Mouse (Mus musculus) layer of hippocampus, postnatal 14 days (tissue): Measurements from ENCODE around the gene Trmt5. TPM values are rescaled to one million over a fixed set of nuclear protein-coding genes. Genes with fewer than 3 reads are reported as not detected.
A peak's percentile ranks its signal among the peaks of the same experiment; 100 is the strongest.

Source experiments
- DNase-seq, 2 experiments: peaks; one replicate each; pipeline ENCODE4 v3.0.0; 2021 to 2022; ENCODE audit warnings: low spot score in 2 of 2, mixed read lengths in 1 of 2
- total RNA-seq, 2 experiments: library from RNA; stranded (reverse); gene quantifications; 2 replicates each; pipeline ENCODE4 v1.2.3; 2021

Trmt5 gene
- total RNA-seq, 2 experiments from 2014 or later: 9.5 to 10.7 TPM

DNA sequence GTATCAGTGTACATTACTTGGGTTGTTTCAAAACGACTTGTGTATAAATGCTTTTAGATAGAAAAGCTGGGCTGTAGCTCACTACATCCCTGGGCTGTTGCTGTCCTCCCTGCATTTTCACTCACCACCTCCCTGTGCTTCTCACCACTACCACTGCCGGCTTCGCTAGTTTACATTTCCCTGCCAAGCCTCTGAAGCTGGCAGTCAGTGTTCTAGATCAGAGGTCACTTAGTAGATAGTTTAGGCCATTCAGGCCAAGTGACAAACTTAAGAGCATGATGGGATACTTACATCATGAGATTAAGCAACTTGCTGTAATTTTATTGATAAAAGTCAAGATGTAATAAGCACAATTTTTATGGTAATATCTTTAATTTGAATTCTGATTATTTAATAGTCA lies 11.6 kb downstream of the Trmt5 start:
- DNase-seq: no peak

DNA sequence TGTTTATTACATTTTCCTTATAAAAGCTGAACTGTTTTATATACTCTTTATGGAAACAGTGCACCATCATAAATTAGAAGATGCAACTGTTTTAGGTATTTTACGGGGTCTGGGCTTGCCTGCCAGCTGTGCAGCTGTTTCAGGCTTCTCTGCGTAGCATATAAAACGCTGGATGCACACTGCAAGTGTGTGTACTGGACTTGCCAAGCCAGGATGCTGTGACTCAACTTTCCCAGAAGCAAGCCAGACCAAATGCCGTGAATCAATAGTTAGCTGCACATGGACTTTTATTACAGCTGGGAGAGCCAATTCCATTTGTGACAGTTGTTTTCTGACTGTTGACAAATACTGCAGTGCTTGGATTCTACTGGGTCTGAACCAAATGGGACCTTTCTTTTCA lies 16.6 kb downstream of the Trmt5 start:
- DNase-seq: no peak

GRCm38 (mm10) chr12:73269531-73269930 lies 17.0 kb downstream of the Trmt5 start:
- no peak for DNase-seq

DNA sequence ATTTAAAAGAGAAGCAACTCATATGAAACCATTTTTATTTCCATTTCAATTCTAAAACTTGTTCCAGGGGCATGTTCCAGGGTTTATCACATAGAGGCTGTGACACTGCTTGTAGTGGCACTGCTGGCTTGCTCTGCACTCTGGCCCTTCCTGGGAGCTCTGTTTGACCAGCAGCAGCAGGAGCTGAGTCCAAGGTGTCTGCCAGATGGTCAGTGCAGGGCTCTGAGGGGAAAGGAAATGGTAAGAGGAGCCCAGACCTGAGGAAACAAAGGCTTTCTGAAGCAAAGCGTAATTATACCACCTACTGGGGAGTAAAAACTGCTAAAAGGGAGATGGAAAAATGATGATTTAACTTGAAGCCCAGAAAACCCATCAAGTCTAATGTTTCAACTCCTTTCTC lies 18.0 kb downstream of the Trmt5 start:
- DNase-seq: no peak

DNA sequence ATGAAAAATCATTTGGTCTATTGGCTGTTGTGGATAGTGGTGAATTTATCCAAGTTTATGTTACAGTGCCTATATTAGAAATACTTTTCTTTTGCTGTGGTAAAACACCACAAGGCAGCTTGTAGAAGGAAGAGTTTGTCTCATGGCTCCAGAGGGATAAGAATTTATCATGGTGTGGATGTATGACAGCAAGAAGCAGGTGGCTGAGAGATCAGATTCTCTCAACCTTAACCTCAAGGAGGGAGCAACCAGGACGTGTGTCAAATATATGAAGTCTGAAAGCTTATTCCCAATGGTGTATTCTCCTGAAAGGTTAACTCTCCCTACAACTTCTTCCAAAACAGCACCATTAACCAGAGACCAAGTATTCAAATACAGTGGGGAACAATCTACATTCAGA lies 19.9 kb downstream of the Trmt5 start:
- no peak for DNase-seq

DNA sequence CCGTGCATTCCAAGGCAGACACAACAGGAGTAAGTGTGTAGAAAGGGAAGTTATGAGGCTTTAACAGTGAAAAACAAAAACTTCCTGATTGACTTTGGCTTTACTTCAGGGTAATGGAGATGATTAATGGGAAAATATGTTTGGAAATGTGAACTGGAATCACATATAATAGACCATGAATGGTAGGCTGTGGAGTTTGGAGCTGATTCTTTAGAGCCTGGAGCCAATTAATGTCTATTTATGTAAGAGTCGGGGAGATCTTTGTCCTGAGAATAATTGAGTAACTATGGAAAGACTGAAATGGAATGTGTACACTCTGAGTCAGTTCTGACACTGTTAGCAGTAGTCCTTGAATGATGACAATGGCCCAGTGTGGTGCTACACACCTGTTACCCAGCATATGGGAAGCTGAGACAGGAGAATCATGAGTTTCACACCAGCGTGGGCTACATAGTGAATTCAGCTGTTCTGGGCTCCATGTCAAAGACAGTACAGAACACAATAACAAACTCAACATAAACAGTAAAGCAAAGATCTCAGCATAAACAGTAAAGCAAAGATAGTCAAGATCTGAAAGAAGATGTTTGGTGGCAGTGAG lies 21.0 kb downstream of the Trmt5 start:
- no peak for DNase-seq

- no peak for DNase-seq
Observed at GRCm38 (mm10) chr12:73260339-73260738, 26.2 kb downstream of the Trmt5 start.

DNA sequence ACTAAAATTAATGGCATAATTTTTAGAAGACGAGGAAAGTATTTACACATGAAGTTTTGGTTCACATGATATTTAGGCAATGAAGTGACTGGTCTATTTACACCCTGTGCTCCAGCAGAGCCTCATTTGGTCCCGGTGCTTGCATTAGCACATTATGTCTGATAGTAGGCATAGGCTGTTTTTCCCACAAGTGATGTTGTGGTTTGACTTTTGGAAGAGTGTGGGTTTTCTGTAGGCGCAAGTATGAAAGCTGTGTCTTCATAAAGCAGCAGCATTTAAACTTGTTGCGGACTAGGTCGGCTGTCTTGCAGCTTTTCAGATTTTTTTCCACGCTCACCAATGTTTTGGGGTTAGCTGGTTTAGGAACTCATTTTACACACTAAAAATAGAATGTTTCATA lies 27.2 kb downstream of the Trmt5 start:
- DNase-seq: no peak

DNA sequence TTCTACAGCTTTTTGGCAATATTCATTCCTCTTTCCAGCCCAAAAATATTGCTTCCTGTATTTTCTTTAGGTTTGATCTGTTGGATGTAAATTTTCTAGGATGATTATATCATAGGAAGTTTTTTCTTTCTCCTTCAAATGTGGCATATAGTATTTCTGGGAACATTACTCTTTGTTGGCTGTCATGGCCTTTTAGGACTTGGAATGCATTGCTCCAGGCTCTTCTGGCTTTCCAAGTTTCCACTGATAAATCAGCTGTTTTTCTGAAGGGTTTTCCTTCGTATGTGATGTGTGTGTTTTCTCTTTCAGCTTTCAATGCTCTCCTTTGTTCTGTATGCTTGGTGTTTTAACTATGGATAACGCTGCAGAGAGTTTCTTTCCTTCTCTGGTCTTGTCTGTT lies 31.5 kb downstream of the Trmt5 start:
- DNase-seq: no peak

DNA sequence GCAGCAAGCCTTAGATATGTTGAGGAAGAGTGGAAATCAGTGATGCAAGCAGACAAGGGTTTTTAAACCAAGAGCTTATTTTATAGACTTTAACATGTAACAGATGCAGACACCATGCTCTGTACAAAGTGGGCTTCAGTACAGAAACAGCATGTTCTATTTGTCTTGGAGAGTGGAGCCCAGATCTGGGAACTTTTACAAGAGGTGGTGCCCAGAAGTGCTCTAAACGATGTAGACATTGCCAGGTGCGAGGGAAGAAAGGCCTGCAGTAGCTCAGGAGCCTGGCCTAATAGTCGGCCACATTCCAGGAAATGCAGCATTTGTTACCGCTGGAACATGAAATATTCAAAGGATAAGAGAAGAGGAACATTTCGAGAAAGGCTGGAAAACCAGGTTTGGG lies 40.8 kb downstream of the Trmt5 start:
- no peak for DNase-seq

GRCm38 (mm10) chr12:73241960-73242359 lies 44.5 kb downstream of the Trmt5 start:
- peak; percentile 34 to 62 for DNase-seq

- no peak for DNase-seq
Observed at GRCm38 (mm10) chr12:73232586-73232985, 53.9 kb downstream of the Trmt5 start.

DNA sequence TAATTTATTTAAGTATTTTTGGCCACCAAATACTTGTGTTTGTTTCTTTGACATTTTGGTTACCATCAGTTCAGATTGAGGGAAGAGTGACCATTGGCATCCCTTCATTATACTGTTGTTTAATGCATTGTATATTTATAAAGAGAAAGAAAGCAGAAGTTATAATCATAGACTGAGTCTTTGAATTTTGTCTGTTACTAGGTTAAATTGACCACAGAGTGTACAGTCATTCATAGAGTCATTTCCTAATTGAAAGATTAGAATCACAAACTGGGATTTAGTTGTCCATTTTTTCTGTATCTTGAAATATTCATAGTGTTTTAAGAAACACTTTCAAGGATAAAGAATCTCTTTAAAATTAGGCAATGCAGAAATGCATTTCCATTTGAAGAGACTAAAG lies 55.0 kb downstream of the Trmt5 start:
- DNase-seq: no peak

GRCm38 (mm10) chr12:73230196-73230595 lies 56.3 kb downstream of the Trmt5 start:
- DNase-seq: no peak

Other genes with a start within 250 kb of the Trmt5 start
- under 1 TPM; 0.12 to 0.25 TPM for gene Six1, start 232.8 kb downstream of the Trmt5 start, total RNA-seq
- gene Six4, start 173.3 kb downstream of the Trmt5 start, total RNA-seq: under 1 TPM; 0.69 to 0.74 TPM
- gene Mnat1, start 163.0 kb downstream of the Trmt5 start, total RNA-seq: 10 to 100 TPM; 18.4 to 20.7 TPM
- gene Slc38a6, start 69 bp upstream of the Trmt5 start, total RNA-seq: 10 to 100 TPM; 14.5 to 19.0 TPM